Mouse (Mus musculus) MEL (cell line): ENCODE measurements around the gene Sdc1. TPM values are rescaled to one million over a fixed set of nuclear protein-coding genes. Genes with fewer than 3 reads are reported as not detected.

Experiments
- DNase-seq: peaks from one replicate; pipeline ENCODE4 v3.0.0; 2011; ENCODE audit warnings: low read depth, low spot score
- H3K27ac ChIP-seq: 2 replicates; pipeline ENCODE4 v1.5.1; 2012; ENCODE audit warnings: low read depth, mild to moderate bottlenecking, control low read depth, low read length, moderate library complexity; ENCODE audit not compliant: control insufficient read depth
- H3K27me3 ChIP-seq, 2 experiments: fragments of 150-350 bp in 1 of 2; sonication (generic) in 1 of 2; 2 replicates each; pipeline ENCODE4 v1.6.1; 2012; ENCODE audit warnings: low read length in 2 of 2, mild to moderate bottlenecking in 2 of 2, improper control_type of control experiment in 1 of 2, moderate library complexity in 1 of 2; ENCODE audit not compliant: insufficient read depth in 2 of 2, control insufficient read depth in 1 of 2
- H3K36me3 ChIP-seq, 2 experiments: 2 replicates each; pipeline ENCODE4 v1.6.1; 2012 to 2014; ENCODE audit warnings: low read length in 2 of 2, improper control_type of control experiment in 1 of 2, inconsistent platforms in 1 of 2, mild to moderate bottlenecking in 1 of 2; ENCODE audit not compliant: insufficient read depth in 2 of 2, control insufficient read depth in 1 of 2
- H3K4me1 ChIP-seq, 2 experiments: fragments of 150-350 bp in 1 of 2; sonication (generic) in 1 of 2; 2 replicates each; pipeline ENCODE4 v1.6.1; 2012; ENCODE audit warnings: low read length in 2 of 2, improper control_type of control experiment in 1 of 2, mild to moderate bottlenecking in 1 of 2; ENCODE audit not compliant: insufficient read depth in 2 of 2, control insufficient read depth in 1 of 2
- H3K4me3 ChIP-seq, 2 experiments: fragments of 150-350 bp in 1 of 2; sonication (generic) in 1 of 2; 2 replicates each; pipeline ENCODE4 v1.5.1; 2012; ENCODE audit warnings: low read depth in 2 of 2, low read length in 2 of 2, mild to moderate bottlenecking in 2 of 2, moderate library complexity in 2 of 2, control low read depth in 1 of 2, improper control_type of control experiment in 1 of 2; ENCODE audit not compliant: control insufficient read depth in 1 of 2, insufficient read depth in 1 of 2
- H3K79me2 ChIP-seq: 2 replicates; pipeline ENCODE4 v1.6.1; 2012; ENCODE audit warnings: mild to moderate bottlenecking, low read length, moderate library complexity; ENCODE audit not compliant: control insufficient read depth, poor library complexity, insufficient read depth
- H3K9ac ChIP-seq: 2 replicates; pipeline ENCODE4 v1.6.1; 2012; ENCODE audit warnings: low read depth, mild to moderate bottlenecking, control low read depth, low read length, moderate library complexity; ENCODE audit not compliant: control insufficient read depth, poor library complexity, severe bottlenecking
- H3K9me3 ChIP-seq: fragments of 150-350 bp; sonication (generic); replicated peaks from 2 replicates; pipeline ENCODE4 v1.6.1; 2012; ENCODE audit warnings: mild to moderate bottlenecking, low read length, improper control_type of control experiment, moderate library complexity; ENCODE audit not compliant: insufficient read depth
- BHLHE40 ChIP-seq: IDR thresholded peaks from 2 replicates; pipeline ENCODE4 v1.6.1; 2012; ENCODE audit warnings: low read depth, mild to moderate bottlenecking, inconsistent platforms, low read length, improper control_type of control experiment, borderline replicate concordance
- CHD1 ChIP-seq: IDR thresholded peaks from 2 replicates; pipeline ENCODE4 v1.6.1; 2012; ENCODE audit warnings: low read depth, mild to moderate bottlenecking, inconsistent platforms, low read length, improper control_type of control experiment
- CTCF ChIP-seq, 3 experiments: IDR thresholded peaks in 2 of 3; conservative IDR thresholded peaks in 1 of 3; 2 replicates each; pipeline ENCODE4 v1.5.1; 2011 to 2012; ENCODE audit warnings: low read length in 3 of 3, low read depth in 2 of 3, mild to moderate bottlenecking in 2 of 3, improper control_type of control experiment in 1 of 3, inconsistent platforms in 1 of 3, mixed read lengths in 1 of 3, moderate library complexity in 1 of 3; ENCODE audit not compliant: control insufficient read depth in 1 of 3, insufficient read depth in 1 of 3, poor library complexity in 1 of 3, severe bottlenecking in 1 of 3
- EP300 ChIP-seq, 2 experiments: IDR thresholded peaks; 2 replicates each; pipeline ENCODE4 v1.6.1; 2011; ENCODE audit warnings: improper control_type of control experiment in 2 of 2, low read length in 2 of 2, low read depth in 1 of 2, mild to moderate bottlenecking in 1 of 2
- GABPA ChIP-seq: IDR thresholded peaks from 2 replicates; pipeline ENCODE4 v1.6.1; 2012; ENCODE audit warnings: low read depth, mild to moderate bottlenecking, inconsistent platforms, low read length, improper control_type of control experiment, moderate library complexity
- JUND ChIP-seq: IDR thresholded peaks from 2 replicates; pipeline ENCODE4 v1.6.1; 2011; ENCODE audit warnings: low read depth, mild to moderate bottlenecking, improper control_type of control experiment, low read length
- MAZ ChIP-seq: IDR thresholded peaks from 2 replicates; pipeline ENCODE4 v1.6.1; 2012; ENCODE audit warnings: low read depth, mild to moderate bottlenecking, inconsistent platforms, low read length, improper control_type of control experiment
- MXI1 ChIP-seq: IDR thresholded peaks from 2 replicates; pipeline ENCODE4 v1.6.1; 2011; ENCODE audit warnings: mild to moderate bottlenecking, low read depth, low read length, improper control_type of control experiment
- MYC ChIP-seq: IDR thresholded peaks from 2 replicates; pipeline ENCODE4 v1.6.1; 2011; ENCODE audit warnings: low read depth, mild to moderate bottlenecking, low read length, improper control_type of control experiment, moderate library complexity
- NELFE ChIP-seq: IDR thresholded peaks from 2 replicates; pipeline ENCODE4 v1.6.1; 2011; ENCODE audit warnings: low read depth, low read length, improper control_type of control experiment
- POLR2A ChIP-seq, 2 experiments: IDR thresholded peaks; 2 replicates each; pipeline ENCODE4 v1.6.1; 2011 to 2012; ENCODE audit warnings: low read length in 2 of 2, mild to moderate bottlenecking in 2 of 2, control low read depth in 1 of 2, improper control_type of control experiment in 1 of 2, low read depth in 1 of 2, moderate library complexity in 1 of 2; ENCODE audit not compliant: control insufficient read depth in 1 of 2, insufficient read depth in 1 of 2, poor library complexity in 1 of 2
- POLR2AphosphoS2 ChIP-seq: IDR thresholded peaks from 2 replicates; pipeline ENCODE4 v1.6.1; 2011; ENCODE audit warnings: low read length, improper control_type of control experiment
- POLR2AphosphoS5 ChIP-seq: IDR thresholded peaks from 2 replicates; pipeline ENCODE4 v1.6.1; 2012; ENCODE audit warnings: low read depth, borderline replicate concordance, mild to moderate bottlenecking, inconsistent platforms, low read length, moderate library complexity, mixed read lengths
- SIN3A ChIP-seq: IDR thresholded peaks from 2 replicates; pipeline ENCODE4 v1.6.1; 2012; ENCODE audit warnings: low read length, improper control_type of control experiment, inconsistent platforms
- TAL1 ChIP-seq: IDR thresholded peaks from 2 replicates; pipeline ENCODE4 v1.6.1; 2012; ENCODE audit warnings: mild to moderate bottlenecking, inconsistent platforms, low read length, moderate library complexity, mixed read lengths
- TBP ChIP-seq: IDR thresholded peaks from 2 replicates; pipeline ENCODE4 v1.8.0; 2011; ENCODE audit warnings: low read depth, low read length, improper control_type of control experiment
- TCF12 ChIP-seq: IDR thresholded peaks from 2 replicates; pipeline ENCODE4 v1.6.1; 2014; ENCODE audit warnings: low read depth, mild to moderate bottlenecking, inconsistent platforms, low read length, improper control_type of control experiment, moderate library complexity
- USF1 ChIP-seq: IDR thresholded peaks from 2 replicates; pipeline ENCODE4 v1.6.1; 2014; ENCODE audit warnings: low read depth, mild to moderate bottlenecking, inconsistent platforms, low read length, improper control_type of control experiment, moderate library complexity
- ZKSCAN1 ChIP-seq: IDR thresholded peaks from 2 replicates; pipeline ENCODE4 v1.6.1; 2012; ENCODE audit warnings: low read depth, mild to moderate bottlenecking, inconsistent platforms, low read length, improper control_type of control experiment, moderate library complexity
- ZMIZ1 ChIP-seq: IDR thresholded peaks from 2 replicates; pipeline ENCODE4 v1.6.1; 2012; ENCODE audit warnings: low read depth, mild to moderate bottlenecking, inconsistent platforms, low read length, improper control_type of control experiment, moderate library complexity
- polyA plus RNA-seq, 2 experiments: library from polyadenylated mRNA; stranded (reverse) in 1 of 2; unstranded in 1 of 2; fragments of >175 nt in 1 of 2; fragments of >200 nt in 1 of 2; gene quantifications; 2 replicates each; pipeline versions ENCODE4 v1.2.1 to v1.2.4; 2012; ENCODE audit warnings: low replicate concordance in 2 of 2, low read depth in 1 of 2; ENCODE audit not compliant: insufficient read length in 2 of 2, insufficient read depth in 1 of 2, missing spikeins in 1 of 2
- total RNA-seq: library from RNA; depleted of rRNA; stranded (reverse); fragments of 300-350 nt; gene quantifications from 2 replicates; pipeline ENCODE4 v1.2.3, GENCODE M21; 2012

Sdc1 gene
- total and polyA plus RNA-seq, 3 experiments, result 32.3 to 33.6 TPM; not detected in 1

GRCm38 (mm10) chr12:8786476-8786875 is 15.4 kb downstream of the Sdc1 start:
- H3K9ac ChIP-seq, result no peak overlapping the region
- no peak overlapping the region for H3K27ac ChIP-seq
- H3K4me1 ChIP-seq, result no peaks in the 10 kb centered on the region
- H3K79me2 ChIP-seq, result peaks cover 3% of the 10 kb centered on the region; the same call in 1 of the 2 replicates
- no peak for TF ChIP-seq POLR2AphosphoS2
- TF ChIP-seq TCF12, result no peak
- no peak for TF ChIP-seq BHLHE40
- TF ChIP-seq CHD1, result no peak
- TF ChIP-seq POLR2AphosphoS5, result no peak
- H3K9me3 ChIP-seq, result no peaks in the 10 kb centered on the region
- no peaks in the 10 kb centered on the region for H3K27me3 ChIP-seq
- no peak for DNase-seq
- H3K4me3 ChIP-seq, result no peak overlapping the region
- no peaks in the 10 kb centered on the region for H3K36me3 ChIP-seq

- H3K4me1 ChIP-seq, result no peaks in the 10 kb centered on the region
- no peak for TF ChIP-seq ZMIZ1
- no peak for TF ChIP-seq GABPA
- TF ChIP-seq JUND, result no peak
- TF ChIP-seq SIN3A, result no peak
- TF ChIP-seq ZKSCAN1, result no peak
- H3K27ac ChIP-seq, result no peak overlapping the region
- peaks cover 2% of the 10 kb centered on the region; the same call in 1 of the 2 replicates for H3K79me2 ChIP-seq
- no peak for DNase-seq
- H3K4me3 ChIP-seq, result no peak overlapping the region
- H3K9ac ChIP-seq, result no peak overlapping the region
- H3K27me3 ChIP-seq, result no peaks in the 10 kb centered on the region
- H3K36me3 ChIP-seq, result no peaks in the 10 kb centered on the region
- no peaks in the 10 kb centered on the region for H3K9me3 ChIP-seq
These were observed 16.0 kb downstream of the Sdc1 start for GRCm38 (mm10) chr12:8786984-8787730.

- TF ChIP-seq CTCF (IDR thresholded peaks at IDR 0.05 in 2 of 3, conservative IDR thresholded peaks at IDR 0.05 in 1 of 3; ENCODE audit: control insufficient read depth in 1 of 3, insufficient read depth in 1 of 3, low read depth in 2 of 3, low read length in 3 of 3, poor library complexity in 1 of 3, severe bottlenecking in 1 of 3) (no peak), MAZ (no peak), TAL1 (no peak), POLR2A (IDR thresholded peaks at IDR 0.05; ENCODE audit: control insufficient read depth in 1 of 2, insufficient read depth in 1 of 2, low read depth in 1 of 2, low read length in 2 of 2, poor library complexity in 1 of 2) (no peak), NELFE (no peak), USF1 (no peak), EP300 (IDR thresholded peaks at IDR 0.05; ENCODE audit: low read depth in 1 of 2, low read length in 2 of 2) (no peak), MXI1 (no peak), MYC (no peak), TBP (no peak)
- DNase-seq, result no peak
- Histone ChIP-seq H3K9ac (no peak overlapping the region), H3K4me3 (no peak overlapping the region), H3K27me3 (no peaks in the 10 kb centered on the region), H3K36me3 (no peaks in the 10 kb centered on the region), H3K27ac (no peak overlapping the region), H3K9me3 (no peaks in the 10 kb centered on the region), H3K4me1 (no peaks in the 10 kb centered on the region), H3K79me2 (peaks cover 2% of the 10 kb centered on the region; the same call in 1 of the 2 replicates)
These were observed 17.3 kb downstream of the Sdc1 start for GRCm38 (mm10) chr12:8788469-8788868.
